Mouse (Mus musculus): Measurements from ENCODE around the gene Scarf1.

GRCm38 (mm10) chr11:75530325-75530724 is 17.0 kb downstream of the Scarf1 start:
- peak; percentile 95 for TF ChIP-seq CTCF (IDR thresholded peaks at IDR 0.05; ENCODE audit: low read depth)
- TF ChIP-seq EP300 (IDR thresholded peaks at IDR 0.05; ENCODE audit: low read depth) = no peak

Data from heart, postnatal 0 days (tissue).